Mouse (Mus musculus) induced T-regulatory cell, adult 2 months (primary cell): ENCODE results near the gene Tnxb.

Experiments used
- DNase-seq: peaks from one replicate; pipeline ENCODE4 v3.0.0-alpha.2; 2012; ENCODE audit warnings: low read depth

Gene Tnxb

DNA sequence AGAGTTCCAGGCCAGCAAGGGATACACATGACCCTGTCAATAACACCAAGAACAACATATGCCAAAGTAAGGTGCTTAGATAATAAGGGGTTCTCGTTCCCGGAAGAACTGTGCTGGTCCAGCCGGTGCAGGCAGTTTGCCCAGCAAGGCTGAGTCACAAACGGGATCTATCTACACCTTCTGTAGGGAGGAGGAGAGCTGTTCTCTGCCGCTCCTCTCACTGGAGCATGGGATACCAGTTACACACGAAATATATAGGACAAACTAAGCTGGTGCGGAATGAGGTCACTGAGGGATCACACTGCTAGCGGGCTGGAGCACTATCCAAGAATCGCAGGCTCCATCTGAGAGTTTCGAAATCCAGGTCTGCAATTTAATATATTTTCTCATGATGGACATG lies 26.4 kb upstream of the Tnxb start:
- no peak for DNase-seq

- peak; percentile 99 for DNase-seq
Measured at GRCm38 (mm10) chr17:34644608-34645007, 25.7 kb upstream of the Tnxb start, which contains the start of gene Fkbpl. Gene Fkbpl (plus strand): TSS chr17:34644764.

DNA sequence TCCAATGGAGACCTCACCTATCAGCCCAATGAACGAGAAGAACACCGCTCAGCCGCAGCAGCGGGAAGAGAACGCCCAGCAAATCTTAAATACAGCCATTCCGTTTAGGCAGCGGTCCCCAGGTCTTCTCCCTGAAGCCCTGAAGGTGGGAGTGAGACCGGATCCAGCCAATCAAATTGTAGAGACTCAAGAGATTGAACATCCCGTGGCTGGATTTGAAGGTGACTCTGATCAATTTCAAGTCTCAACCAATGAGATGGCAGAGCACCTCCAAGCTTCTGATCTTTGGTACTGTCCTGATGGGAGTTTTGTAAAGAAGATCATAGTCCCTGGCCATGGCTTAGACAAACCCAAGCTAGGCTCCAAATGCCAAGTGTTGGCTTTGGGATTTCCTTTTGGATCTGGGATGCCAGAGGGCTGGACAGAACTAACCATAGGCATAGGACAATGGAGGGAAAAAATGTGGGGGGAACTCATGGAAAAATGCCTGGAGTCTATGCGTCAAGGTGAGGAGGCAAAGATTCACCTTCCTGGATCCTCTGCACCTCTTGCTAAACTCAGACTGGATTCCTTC lies 25.0 kb upstream of the Tnxb start:
- DNase-seq, result peak; percentile 28

- peak; percentile 32 for DNase-seq
Measured at GRCm38 (mm10) chr17:34645831-34646511, 24.4 kb upstream of the Tnxb start.

GRCm38 (mm10) chr17:34646906-34647787 lies 23.2 kb upstream of the Tnxb start, which contains the start of gene Atf6b:
Gene Atf6b (plus strand): TSS chr17:34647146.
- DNase-seq, result peak; percentile 98

GRCm38 (mm10) chr17:34648141-34648890 lies 22.0 kb upstream of the Tnxb start:
- no peak for DNase-seq

GRCm38 (mm10) chr17:34649106-34649864 lies 21.1 kb upstream of the Tnxb start:
- DNase-seq, result no peak

GRCm38 (mm10) chr17:34650781-34651180 lies 19.6 kb upstream of the Tnxb start:
- DNase-seq, result no peak

DNA sequence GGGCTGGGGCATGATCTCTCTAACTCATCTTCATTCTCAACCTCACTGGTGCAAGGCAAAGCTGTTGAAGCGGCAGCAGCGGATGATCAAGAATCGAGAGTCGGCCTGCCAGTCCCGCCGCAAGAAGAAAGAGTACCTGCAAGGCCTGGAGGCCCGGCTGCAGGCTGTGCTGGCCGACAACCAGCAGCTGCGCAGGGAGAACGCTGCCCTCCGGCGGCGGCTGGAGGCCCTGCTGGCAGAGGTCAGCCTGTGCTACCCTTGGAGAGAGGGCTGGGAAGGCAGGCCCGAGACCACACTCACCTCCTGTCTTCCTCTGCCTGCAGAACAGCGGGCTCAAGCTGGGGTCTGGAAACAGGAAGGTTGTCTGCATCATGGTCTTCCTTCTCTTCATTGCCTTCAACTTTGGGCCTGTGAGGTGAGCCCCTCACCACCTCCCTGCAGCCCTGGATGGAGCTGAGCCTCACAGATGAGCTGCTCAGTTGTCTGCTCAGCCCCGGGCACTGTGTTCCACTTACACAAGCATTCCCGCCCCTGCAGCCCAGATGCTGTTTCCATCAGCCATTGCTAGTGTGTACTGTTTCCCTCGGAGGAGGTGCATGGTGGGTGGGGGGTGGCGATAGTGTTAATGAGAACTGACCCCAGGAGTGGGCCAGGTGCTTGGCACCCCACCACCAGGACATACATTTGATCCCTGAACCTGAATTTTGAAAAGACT lies 18.7 kb upstream of the Tnxb start:
- peak; percentile 36 for DNase-seq

GRCm38 (mm10) chr17:34652546-34652945 lies 17.8 kb upstream of the Tnxb start:
- DNase-seq, result no peak

GRCm38 (mm10) chr17:34652985-34653384 lies 17.4 kb upstream of the Tnxb start:
- DNase-seq, result no peak

DNA sequence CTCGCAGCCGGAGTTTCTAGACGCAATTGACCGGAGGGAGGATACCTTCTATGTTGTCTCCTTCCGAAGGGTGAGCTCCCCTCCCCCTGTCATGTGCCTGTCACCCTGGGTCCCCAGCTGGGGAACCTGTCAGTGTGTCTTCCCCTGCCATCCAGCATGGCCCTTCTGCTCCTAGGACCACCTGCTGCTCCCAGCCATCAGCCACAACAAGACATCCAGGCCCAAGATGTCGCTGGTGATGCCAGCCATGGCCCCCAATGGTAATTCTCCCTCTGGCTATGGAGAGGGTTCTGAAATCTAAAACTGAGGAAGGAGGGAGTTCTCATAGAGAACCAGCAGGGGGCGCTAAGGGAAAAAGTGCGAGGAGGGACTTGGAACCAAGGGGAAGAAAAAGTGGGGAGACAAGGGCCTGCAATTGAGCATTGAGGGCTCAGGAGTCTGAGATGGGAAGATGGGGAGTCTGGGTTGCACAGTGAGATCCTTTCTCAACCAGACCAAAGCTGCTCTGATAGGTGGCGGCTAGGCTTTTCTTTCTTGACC lies 16.5 kb upstream of the Tnxb start:
- DNase-seq, result peak; percentile 79

GRCm38 (mm10) chr17:34654392-34654791 lies 15.9 kb upstream of the Tnxb start:
- DNase-seq, result no peak

DNA sequence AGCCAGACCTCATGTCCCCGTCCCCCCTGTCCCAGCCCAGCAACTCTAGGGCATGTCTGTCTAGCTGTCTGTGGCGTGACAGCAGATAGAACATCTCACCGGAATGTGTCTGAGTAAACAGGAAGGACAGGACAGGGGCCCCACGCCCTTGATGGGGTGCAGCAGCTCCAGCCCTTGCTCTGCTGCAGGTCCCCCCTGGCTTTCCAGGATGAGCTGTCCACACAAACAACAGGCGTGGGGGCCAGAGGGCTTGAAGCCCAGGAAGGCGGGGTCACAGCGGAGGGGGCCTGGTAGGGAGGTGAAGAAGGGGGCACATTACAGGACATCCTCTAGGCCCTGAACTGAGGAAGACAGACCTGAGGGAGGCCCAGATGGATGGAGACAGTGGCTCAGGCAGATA lies 15.2 kb upstream of the Tnxb start:
- no peak for DNase-seq

- no peak for DNase-seq
Measured at GRCm38 (mm10) chr17:34655581-34655991, 14.7 kb upstream of the Tnxb start.

DNA sequence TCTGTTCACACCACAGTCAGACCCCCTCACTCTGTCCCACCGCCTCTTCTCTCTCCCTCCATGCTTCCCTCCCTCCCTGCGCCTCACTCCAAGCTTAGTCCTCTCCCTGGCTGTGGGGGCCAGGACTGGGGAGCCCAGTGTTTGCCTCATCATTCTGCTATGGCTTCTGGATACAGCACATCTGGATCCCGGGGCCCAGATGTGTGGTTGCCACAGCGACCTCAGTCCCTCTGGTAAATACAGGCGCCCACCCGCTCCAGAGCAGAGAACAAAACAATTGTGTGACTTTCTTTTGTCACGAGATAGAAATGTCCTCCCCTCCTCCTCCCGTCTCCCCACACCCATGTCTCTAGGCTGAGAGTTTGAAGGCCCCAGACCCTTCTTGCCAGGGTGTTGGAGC lies 13.7 kb upstream of the Tnxb start:
- no peak for DNase-seq

GRCm38 (mm10) chr17:34657271-34657670 lies 13.1 kb upstream of the Tnxb start:
- no peak for DNase-seq

GRCm38 (mm10) chr17:34658145-34658544 lies 12.2 kb upstream of the Tnxb start:
- no peak for DNase-seq

GRCm38 (mm10) chr17:34658591-34658990 lies 11.7 kb upstream of the Tnxb start:
- no peak for DNase-seq

DNA sequence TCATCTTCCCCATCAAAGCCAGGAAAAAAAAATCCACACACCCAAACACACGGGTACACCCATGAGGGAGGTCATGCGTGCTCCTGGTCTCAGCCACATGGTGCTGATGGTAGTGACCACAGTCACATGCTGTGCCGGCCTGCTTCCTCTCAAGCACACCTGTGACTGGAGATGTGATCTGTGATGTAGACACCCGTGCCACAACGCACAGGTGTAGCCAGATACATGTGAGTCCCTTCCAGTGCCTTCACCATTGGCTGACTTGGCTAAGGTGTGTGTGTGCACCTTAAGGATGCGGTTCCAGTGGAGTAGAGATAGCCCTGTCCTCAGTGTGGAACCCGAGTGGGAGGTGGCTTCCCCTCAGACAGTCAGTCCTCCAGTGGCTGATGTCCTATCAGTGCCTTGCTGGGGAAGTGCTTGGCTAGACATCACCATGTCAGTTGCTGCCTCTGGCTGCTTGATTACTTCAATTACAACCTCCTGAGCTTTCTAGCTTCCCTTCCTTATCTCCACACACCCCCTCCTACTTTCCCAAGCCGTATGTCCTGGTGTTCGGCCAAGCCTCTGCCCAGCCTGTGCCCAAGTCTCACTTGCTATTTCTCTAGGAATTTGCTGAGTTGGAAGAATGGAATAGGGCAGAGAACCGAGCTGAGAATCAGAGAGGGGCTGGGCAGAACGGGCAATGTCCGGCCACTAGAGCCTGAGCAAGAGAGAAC lies 11.0 kb upstream of the Tnxb start:
- DNase-seq, result no peak
